Mouse (Mus musculus) heart, embryonic 14.5 days (tissue): ENCODE data around the gene Irs2. TPM values are rescaled to one million over a fixed set of nuclear protein-coding genes. Genes with fewer than 3 reads are reported as not detected.

ENCODE experiments used
- ATAC-seq: fragments of 200-750 bp; cut with Nextera tagmentation; 2 replicates; pipeline ENCODE4 v1.8.0; 2017; ENCODE audit warnings: low read depth, moderate TSS enrichment; ENCODE audit not compliant: insufficient number of reproducible peaks, insufficient read depth, low FRiP score
- H3K27ac ChIP-seq, 2 experiments: fragments of 200-500 bp in 1 of 2; fragments of 300-500 bp in 1 of 2; sonication (generic) in 1 of 2; replicated peaks in 1 of 2; 2 replicates each; pipeline ENCODE4 v1.5.1; 2012 to 2014; ENCODE audit warnings: low read depth in 2 of 2, low read length in 2 of 2, control low read depth in 1 of 2, mild to moderate bottlenecking in 1 of 2, mixed read lengths in 1 of 2; ENCODE audit not compliant: control insufficient read depth in 1 of 2, insufficient read depth in 1 of 2
- H3K27me3 ChIP-seq: fragments of 300-500 bp; sonication (generic); 2 replicates; pipeline ENCODE4 v1.6.1; 2014; ENCODE audit warnings: mild to moderate bottlenecking, low read length, control low read depth; ENCODE audit not compliant: control insufficient read depth, insufficient read depth
- H3K36me3 ChIP-seq: fragments of 300-500 bp; sonication (generic); 2 replicates; pipeline ENCODE4 v1.6.1; 2014; ENCODE audit warnings: mild to moderate bottlenecking, control low read depth, low read length, mixed read lengths; ENCODE audit not compliant: control insufficient read depth, insufficient read depth
- H3K4me1 ChIP-seq, 2 experiments: fragments of 200-500 bp in 1 of 2; fragments of 300-500 bp in 1 of 2; sonication (generic) in 1 of 2; 2 replicates each; pipeline ENCODE4 v1.6.1; 2012 to 2014; ENCODE audit warnings: low read length in 2 of 2, control low read depth in 1 of 2, mixed read lengths in 1 of 2; ENCODE audit not compliant: control insufficient read depth in 2 of 2, insufficient read depth in 2 of 2
- H3K4me2 ChIP-seq: fragments of 300-500 bp; sonication (generic); 2 replicates; pipeline ENCODE4 v1.6.1; 2014; ENCODE audit warnings: mild to moderate bottlenecking, low read length
- H3K4me3 ChIP-seq, 2 experiments: fragments of 200-500 bp in 1 of 2; fragments of 300-500 bp in 1 of 2; sonication (generic) in 1 of 2; 2 replicates each; pipeline ENCODE4 v1.5.1; 2012 to 2014; ENCODE audit warnings: low read length in 2 of 2, mild to moderate bottlenecking in 2 of 2, control low read depth in 1 of 2, low read depth in 1 of 2, moderate library complexity in 1 of 2; ENCODE audit not compliant: control insufficient read depth in 1 of 2, insufficient read depth in 1 of 2
- H3K9ac ChIP-seq: fragments of 300-500 bp; sonication (generic); 2 replicates; pipeline ENCODE4 v1.6.1; 2014; ENCODE audit warnings: mild to moderate bottlenecking, low read length
- H3K9me3 ChIP-seq: fragments of 300-500 bp; sonication (generic); 2 replicates; pipeline ENCODE4 v1.6.1; 2016; ENCODE audit warnings: low read length, control low read depth; ENCODE audit not compliant: control insufficient read depth
- WGBS: fragments of 180-500 bp; shearing (Covaris S2); extraction: QIAGEN DNeasy Blood & Tissue Kit; methylation state at CpG from one replicate; pipeline ENCODE4 v1.1.7; 2014; 5-methylcytosine and 5-hydroxymethylcytosine counted together
- polyA plus RNA-seq: library from polyadenylated mRNA; unstranded; fragments of >200 nt; fragmentation: Nextera tagmentation; extraction: Ambion mirVana; gene quantifications from 2 replicates; pipeline ENCODE4 v1.2.1, GENCODE M21; 2014

The Irs2 gene
- polyA plus RNA-seq, 1 experiment from 2014 or later, result 4.5 TPM

- no peak overlapping the region for H3K4me2 ChIP-seq
- no peaks in the 10 kb centered on the region for H3K9me3 ChIP-seq
- no peak for ATAC-seq
- H3K4me1 ChIP-seq, result peaks cover 35 to 45% of the 10 kb centered on the region in 2 experiments
- no peak overlapping the region for H3K4me3 ChIP-seq
- 88% methylated on average over 4 of the region's 4 CpGs for WGBS
- no peaks in the 10 kb centered on the region for H3K36me3 ChIP-seq
- H3K9ac ChIP-seq, result no peak overlapping the region
- no peaks in the 10 kb centered on the region for H3K27me3 ChIP-seq
- 0 out of 4 replicates have a peak overlapping the region, but pooled peaks of 1 of the 2 experiments have one; percentile 28 for H3K27ac ChIP-seq
Measured at GRCm38 (mm10) chr8:10974126-10974525, 34.1 kb downstream of the Irs2 start.

GRCm38 (mm10) chr8:10972851-10973452 is 35.3 kb downstream of the Irs2 start:
- H3K4me3 ChIP-seq, result no peak overlapping the region
- 26% methylated on average over 9 of the region's 9 CpGs for WGBS
- H3K4me2 ChIP-seq, result no peak overlapping the region
- no peaks in the 10 kb centered on the region for H3K36me3 ChIP-seq
- H3K9ac ChIP-seq, result no peak overlapping the region
- no peaks in the 10 kb centered on the region for H3K9me3 ChIP-seq
- no peaks in the 10 kb centered on the region for H3K27me3 ChIP-seq
- no peak overlapping the region; a peak in 1 of 4 replicates for H3K27ac ChIP-seq
- H3K4me1 ChIP-seq, result peaks cover 29 to 34% of the 10 kb centered on the region in 2 experiments
- ATAC-seq, result no peak

GRCm38 (mm10) chr8:10971984-10972383 is 36.3 kb downstream of the Irs2 start:
- Histone ChIP-seq H3K36me3 (no peaks in the 10 kb centered on the region), H3K27ac (no peak overlapping the region), H3K9me3 (no peaks in the 10 kb centered on the region), H3K4me3 (no peak overlapping the region), H3K9ac (no peak overlapping the region), H3K4me1 (peaks cover 23 to 27% of the 10 kb centered on the region in 2 experiments), H3K4me2 (no peak overlapping the region), H3K27me3 (no peaks in the 10 kb centered on the region)
- WGBS, result 69% methylated on average over 3 of the region's 3 CpGs
- ATAC-seq, result no peak

- Histone ChIP-seq H3K27me3 (no peaks in the 10 kb centered on the region), H3K9ac (no peak overlapping the region), H3K4me3 (no peak overlapping the region), H3K36me3 (no peaks in the 10 kb centered on the region), H3K9me3 (no peaks in the 10 kb centered on the region), H3K4me1 (peaks cover 27% of the 10 kb centered on the region in 2 experiments), H3K4me2 (no peak overlapping the region), H3K27ac (no peak overlapping the region)
- no peak for ATAC-seq
- 88% methylated on average over 5 of the region's 5 CpGs for WGBS
Measured at GRCm38 (mm10) chr8:10971509-10971908, 36.7 kb downstream of the Irs2 start.

GRCm38 (mm10) chr8:10970496-10971456 is 37.5 kb downstream of the Irs2 start:
- 80% methylated on average over 13 of the region's 13 CpGs for WGBS
- Histone ChIP-seq H3K27ac (no peak overlapping the region), H3K4me1 (peaks cover 29 to 35% of the 10 kb centered on the region in 2 experiments), H3K9ac (no peak overlapping the region), H3K36me3 (no peaks in the 10 kb centered on the region), H3K27me3 (no peaks in the 10 kb centered on the region), H3K9me3 (no peaks in the 10 kb centered on the region), H3K4me2 (no peak overlapping the region), H3K4me3 (no peak overlapping the region)
- no peak for ATAC-seq

GRCm38 (mm10) chr8:10968687-10969086 is 39.6 kb downstream of the Irs2 start:
- no peaks in the 10 kb centered on the region for H3K36me3 ChIP-seq
- no peak overlapping the region for H3K27ac ChIP-seq
- no peaks in the 10 kb centered on the region for H3K9me3 ChIP-seq
- no peak overlapping the region for H3K4me2 ChIP-seq
- no peak overlapping the region for H3K9ac ChIP-seq
- no peak overlapping the region for H3K4me3 ChIP-seq
- no peaks in the 10 kb centered on the region for H3K27me3 ChIP-seq
- H3K4me1 ChIP-seq, result peaks cover 37 to 40% of the 10 kb centered on the region in 2 experiments
- ATAC-seq, result no peak
- WGBS, result 43% methylated on average over 7 of the region's 7 CpGs

- Histone ChIP-seq H3K9me3 (no peaks in the 10 kb centered on the region), H3K27me3 (no peaks in the 10 kb centered on the region), H3K4me1 (peaks cover 42 to 48% of the 10 kb centered on the region in 2 experiments), H3K4me2 (0 out of 2 replicates have a peak overlapping the region, but pooled peaks have one; percentile 24), H3K4me3 (no peak overlapping the region), H3K27ac (peak overlapping the region; percentile 48 to 64; a peak in 3 of 4 replicates), H3K9ac (peak overlapping the region; percentile 14; the same call in 1 of the 2 replicates), H3K36me3 (no peaks in the 10 kb centered on the region)
- WGBS, result 14% methylated on average over 6 of the region's 6 CpGs
- peak; percentile 36 for ATAC-seq
Measured at GRCm38 (mm10) chr8:10965401-10966117, 42.7 kb downstream of the Irs2 start.
